Mouse (Mus musculus): Measurements from ENCODE around the gene Psmd8.
"Not testable (repeated sequence)": the region's sequence is repeated elsewhere in the genome, so short reads cannot be mapped to it uniquely, and the experiment has no call there.

Psmd8 gene

DNA sequence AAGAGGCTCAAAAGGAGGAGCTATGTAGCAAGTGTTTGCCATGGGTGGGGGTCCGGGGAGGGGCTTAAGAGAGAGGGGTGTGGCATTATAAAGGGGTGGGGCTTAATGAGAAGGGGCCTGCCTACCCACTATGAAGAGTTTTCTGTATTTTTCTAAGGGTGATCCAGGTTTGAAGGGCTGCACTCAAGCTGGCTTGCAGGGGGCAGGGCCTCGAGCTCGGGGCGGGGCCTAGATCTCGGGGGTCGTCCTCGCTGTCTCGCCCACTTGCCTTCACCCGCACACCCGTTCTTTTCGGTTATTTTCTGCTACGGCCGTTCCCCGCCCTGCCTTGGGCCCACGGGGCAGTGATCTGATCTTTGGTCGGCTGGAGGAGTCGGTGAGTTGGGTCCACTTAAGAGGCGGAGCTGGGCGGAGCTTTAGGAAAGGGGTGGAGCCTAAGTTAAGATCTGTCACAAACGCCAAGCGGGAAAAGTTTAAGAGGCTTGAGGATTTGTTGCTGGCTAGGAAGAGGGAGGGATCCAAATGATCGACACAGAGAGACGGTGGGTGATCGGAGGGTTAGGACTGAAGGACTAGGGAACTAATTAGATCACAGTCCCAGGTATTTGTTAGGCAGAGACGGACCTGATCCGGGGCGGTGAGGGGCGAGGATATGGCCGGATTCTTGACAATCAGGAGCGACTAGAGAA, 10.3 kb downstream of the Psmd8 start, which contains the start of the genes Ggn and Spred3:
Gene Ggn (plus strand): TSS at position 145 of the 689 bp plus-strand sequence.
Gene Spred3 (minus strand): TSS at position 346 of the 689 bp plus-strand sequence.
- DNase-seq = peak; percentile 48

DNA sequence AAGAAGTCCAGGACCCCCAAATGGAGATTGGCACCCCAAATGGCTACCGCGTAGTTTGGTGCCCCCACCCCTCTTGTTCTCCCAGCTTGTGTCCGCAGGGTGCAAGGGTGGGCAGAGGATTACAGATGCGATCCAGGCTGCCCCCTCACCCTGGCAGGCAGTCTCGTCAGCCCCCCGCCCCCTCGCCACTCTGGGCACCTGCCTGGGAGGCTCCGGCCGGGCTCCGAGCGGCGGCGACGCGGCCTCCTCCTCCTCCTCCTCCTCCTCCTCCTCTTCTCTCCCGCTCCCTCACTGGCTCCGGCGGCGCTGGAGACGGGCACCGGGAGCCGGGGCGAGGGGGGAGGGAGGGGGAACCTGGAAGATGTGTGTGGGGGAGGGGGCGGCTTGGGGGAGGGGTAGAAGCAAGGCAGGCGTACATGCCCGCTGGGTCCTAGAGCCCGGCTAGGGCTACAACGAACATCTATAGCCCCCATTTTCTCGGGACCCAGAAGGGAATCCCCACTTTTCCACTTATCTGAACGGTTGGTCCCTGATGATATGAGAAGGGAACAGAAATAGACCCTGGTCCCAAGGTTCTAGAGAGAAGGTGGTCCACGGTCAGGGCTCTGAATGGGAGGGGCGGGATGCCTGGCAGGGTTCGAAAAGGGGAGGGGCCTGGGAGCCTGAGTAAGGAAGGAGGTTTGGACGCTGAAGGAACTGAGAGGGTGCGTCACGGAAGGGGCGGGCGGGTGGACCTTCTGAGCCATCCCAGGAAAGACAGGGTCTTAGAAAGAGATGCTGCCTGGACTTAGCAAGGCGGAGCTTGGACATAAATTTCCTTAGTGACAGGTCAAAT, 11.1 kb downstream of the Psmd8 start:
- DNase-seq = peak; percentile 86

DNA sequence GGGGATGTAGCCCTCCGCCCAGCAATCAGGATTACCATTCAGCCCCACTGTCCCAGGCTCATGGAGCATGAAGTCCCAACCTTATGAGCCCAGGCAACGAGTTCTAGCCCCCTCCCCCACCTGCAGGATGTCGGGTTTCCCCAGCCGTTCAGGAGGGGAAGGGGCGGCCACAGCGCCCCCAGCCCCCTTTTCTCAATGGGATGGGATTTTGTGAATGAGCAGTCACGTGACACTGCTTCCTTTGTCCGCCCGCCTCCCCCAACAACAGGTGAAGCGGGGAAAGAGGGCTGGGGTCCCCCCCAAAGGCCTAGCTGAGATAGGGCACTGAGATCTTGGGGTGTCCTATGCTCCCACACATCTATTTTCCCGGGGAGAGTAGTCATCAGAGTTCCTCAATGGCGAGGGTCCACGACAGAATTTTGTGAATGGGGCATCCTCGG, 11.7 kb downstream of the Psmd8 start:
- DNase-seq = peak; percentile 45

DNA sequence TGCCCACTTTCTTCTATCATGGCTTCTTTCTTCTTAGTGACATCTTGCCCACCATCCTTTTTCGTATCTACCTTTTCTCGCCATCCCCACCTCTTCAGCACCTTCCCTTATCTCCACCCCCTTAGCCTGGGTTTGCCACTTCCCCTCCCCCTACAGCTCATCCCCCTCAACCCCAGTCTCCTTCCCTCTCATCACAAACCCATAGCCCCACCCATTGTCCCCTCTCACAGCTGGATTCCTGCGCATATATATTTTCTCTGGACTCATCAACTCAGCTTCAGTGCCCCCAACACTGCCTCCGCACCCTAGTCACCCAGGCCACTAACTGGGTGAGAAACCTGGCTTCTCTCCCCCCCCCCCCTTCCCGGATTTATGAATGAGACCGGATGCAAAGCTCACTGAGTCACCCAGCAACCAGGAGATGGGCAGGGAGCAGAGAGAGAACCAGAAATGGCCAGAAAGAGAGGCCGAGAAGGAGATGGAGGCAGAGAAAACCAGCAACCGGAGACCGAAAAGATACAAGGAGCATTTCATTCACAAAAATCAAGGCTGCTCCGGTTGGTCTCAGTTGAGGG, 12.3 kb downstream of the Psmd8 start:
- no peak for DNase-seq

GRCm38 (mm10) chr7:29167656-29168055, 12.8 kb downstream of the Psmd8 start:
- DNase-seq = no peak

DNA sequence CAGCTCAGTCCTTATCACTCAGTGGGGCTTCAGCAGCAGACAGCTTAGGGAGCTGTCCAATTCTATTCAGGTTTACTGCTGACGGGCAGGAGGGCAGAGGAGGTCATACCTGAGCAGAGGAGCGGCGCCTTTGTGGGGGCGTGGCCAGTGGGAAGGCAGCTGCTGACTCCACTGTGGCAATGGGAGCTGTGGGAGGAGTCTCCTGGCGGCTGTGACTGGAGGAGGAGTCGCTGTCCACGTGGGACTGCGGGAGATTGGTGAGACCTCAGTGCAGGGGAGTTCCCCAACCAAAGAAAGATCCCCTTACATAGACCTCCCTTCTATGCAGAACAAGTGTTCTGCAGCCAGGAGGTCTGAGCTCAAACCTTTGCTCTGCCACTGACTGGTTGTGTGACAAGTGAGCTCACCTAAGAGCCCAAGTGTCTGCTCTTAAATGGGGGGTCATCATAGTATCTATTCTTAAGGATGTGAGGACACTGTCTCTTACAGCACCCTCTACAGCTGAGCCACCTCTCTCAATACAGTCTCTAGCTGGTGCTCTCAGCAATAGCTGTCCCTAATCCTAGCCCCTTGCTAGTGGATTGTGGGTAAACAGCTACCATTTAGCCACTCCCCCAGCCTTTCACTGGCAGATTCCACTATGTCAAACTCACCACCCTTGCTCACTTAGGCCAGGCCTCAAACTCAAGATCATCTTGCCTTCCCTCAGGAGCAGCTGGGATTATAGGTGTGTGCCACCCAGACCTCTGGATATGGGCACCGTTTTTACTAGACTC, 17.6 kb downstream of the Psmd8 start:
- no peak for DNase-seq

DNA sequence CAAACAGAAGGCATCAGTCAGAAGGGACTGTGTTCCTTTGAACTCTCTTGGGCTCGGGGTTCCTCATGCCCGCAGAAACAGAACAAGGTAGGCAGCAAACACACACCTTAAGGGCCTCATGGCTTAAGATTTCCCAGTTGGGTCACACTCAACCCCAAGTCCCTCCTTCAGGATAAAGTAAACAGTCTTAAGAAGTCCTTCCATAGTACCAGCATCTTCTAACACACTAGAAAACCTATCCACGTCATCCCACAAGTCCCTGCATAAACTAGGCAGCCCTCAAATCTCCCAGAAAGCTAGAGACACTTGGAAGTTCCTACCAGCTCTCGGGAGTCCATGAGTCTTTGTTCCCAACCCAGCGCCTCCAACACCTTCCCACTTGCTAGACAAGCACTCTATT, 18.2 kb downstream of the Psmd8 start:
- no peak for DNase-seq

- DNase-seq = no peak
Observed at GRCm38 (mm10) chr7:29158264-29158663, 22.2 kb downstream of the Psmd8 start.

DNA sequence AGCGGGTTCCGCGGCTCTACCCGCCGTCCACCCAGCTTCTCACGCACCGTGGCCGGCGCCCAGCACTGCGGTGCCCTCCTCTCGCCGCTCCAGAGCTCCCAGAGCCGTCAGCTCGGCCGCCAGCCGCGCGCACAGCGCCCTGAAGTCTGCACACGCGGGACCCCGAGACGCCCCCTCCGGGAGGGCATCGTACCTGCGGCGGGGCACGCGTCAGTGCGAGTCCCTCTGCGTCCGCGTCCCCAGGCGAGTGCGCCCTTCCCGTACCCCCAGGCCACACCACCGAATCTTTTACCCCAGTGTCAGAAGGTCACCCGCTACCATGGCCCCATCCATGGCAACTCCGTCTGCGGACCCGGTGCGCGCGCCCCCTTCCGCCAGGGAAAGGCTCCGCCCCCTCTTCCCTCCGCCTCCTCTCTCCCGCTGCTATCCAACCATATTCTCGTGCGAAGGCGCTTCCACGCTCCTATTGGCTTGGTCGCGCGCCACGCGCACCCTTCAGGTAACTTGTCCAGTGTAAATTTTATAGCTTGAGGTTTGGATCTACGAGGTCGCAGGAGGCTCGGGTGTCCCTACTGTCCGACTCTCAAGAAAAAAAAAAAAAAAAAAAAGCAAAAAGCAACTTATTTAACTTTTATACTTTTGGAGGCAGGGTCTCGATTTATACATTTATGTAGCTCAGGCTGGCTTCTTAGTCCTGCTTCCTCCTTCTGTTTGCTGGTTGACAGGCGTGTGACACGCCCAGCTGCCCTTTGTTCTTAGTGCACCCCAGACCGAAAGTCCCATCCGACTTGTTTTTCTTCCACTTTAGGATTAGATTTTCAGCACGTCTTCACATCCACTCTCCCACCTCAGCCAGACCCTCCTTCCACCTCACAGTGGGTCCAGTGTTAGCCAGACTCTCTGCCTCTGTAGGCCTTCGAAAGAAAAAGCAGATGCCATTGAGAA, 24.4 kb downstream of the Psmd8 start, which contains the start of gene Fam98c:
Gene Fam98c (minus strand): TSS at position 397 of the 945 bp plus-strand sequence.
- DNase-seq = peak; percentile 86

DNA sequence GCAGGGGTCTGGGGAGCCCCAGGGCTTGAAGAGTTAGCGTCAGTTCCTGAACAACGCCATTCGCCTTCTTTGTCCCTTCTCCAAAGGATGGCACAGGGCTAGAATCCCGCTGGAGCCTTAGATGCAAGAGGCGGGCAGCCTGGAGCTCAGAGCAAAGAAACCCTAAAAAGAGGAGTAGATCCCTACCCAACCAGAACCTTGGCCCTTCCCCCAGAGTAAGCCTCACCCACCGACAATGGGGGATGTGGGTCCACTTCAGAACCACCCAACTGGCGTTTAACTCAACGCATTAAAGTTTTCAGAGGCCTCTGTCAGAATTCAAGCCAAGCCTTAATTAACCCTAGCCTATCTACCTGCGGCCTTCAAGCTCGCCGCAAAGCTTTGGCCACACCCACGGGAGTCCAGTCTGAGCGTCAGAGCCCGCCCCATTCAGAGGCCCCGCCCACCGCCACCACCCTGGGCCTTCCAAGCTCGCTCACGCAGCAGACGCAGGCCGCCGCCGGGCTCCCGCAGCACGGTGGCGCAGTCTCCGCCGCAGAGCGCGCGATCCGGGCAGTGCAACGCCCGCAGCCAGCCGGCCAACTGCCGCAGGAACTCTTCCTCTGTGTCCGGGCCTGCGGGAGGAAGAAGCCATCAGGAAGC, 25.2 kb downstream of the Psmd8 start:
- DNase-seq = peak; percentile 90

GRCm38 (mm10) chr7:29154018-29154720, 26.3 kb downstream of the Psmd8 start:
- no peak for DNase-seq

DNA sequence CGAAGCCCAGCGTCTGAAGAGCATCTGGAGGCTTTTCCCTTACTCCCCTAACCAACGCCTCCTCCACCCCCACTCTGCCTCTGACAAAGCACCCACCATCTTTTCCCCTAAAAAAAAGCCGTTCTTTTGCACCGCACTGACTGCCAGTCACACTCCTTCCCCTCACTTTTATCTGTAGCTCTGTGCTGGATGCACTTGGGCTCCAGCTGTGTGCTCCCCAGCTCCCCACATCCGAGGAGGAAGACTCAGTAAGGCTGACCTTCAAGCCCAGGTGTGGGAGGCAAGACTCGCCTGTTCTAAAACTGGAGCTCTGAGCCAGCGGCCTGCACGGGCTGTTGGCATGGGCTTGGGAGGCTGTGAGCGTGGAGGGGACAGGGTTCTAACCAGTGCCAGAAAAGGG, 29.0 kb downstream of the Psmd8 start:
- DNase-seq = no peak

GRCm38 (mm10) chr7:29148771-29149170, 31.7 kb downstream of the Psmd8 start:
- DNase-seq = no peak

DNA sequence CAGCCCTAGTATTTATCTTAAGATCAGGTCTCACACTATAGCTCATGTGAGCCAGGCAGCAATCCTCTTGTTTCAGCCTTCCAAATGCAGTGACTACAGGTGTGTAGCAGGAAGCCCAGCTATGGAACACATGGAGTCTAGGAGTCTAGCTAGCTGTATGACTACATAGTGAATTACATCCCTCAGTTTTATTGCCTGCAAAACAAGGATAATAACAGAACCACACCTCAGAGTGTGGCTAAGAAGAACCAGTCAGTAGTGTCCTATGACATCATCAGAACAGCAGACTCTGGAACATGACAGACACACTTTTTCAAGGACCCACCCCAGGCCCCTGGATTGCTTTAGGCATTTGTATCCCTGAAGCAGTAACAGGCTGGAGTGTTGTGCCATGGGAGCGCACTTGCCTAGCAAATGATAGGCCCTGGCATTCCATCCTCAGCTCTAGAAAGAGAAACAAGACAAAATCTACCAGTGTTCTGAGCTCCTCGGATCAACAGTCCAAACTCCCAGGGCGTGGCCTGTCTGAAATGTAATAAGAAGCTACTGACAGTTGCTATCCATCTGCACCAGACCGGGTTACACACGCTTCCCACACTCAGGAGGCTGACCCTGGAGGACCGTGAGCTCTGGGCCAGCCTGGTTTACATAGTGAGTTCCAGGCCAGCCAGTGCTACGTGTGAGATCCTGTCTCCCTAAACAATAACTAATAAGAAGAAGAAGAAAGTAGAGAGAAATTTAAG, 33.7 kb downstream of the Psmd8 start:
- DNase-seq = no peak

GRCm38 (mm10) chr7:29144006-29144405, 36.5 kb downstream of the Psmd8 start:
- DNase-seq = no peak

GRCm38 (mm10) chr7:29141416-29141815, 39.1 kb downstream of the Psmd8 start:
- DNase-seq = no peak

- not testable (repeated sequence) for DNase-seq
Observed at GRCm38 (mm10) chr7:29139237-29139636, 41.3 kb downstream of the Psmd8 start.

DNA sequence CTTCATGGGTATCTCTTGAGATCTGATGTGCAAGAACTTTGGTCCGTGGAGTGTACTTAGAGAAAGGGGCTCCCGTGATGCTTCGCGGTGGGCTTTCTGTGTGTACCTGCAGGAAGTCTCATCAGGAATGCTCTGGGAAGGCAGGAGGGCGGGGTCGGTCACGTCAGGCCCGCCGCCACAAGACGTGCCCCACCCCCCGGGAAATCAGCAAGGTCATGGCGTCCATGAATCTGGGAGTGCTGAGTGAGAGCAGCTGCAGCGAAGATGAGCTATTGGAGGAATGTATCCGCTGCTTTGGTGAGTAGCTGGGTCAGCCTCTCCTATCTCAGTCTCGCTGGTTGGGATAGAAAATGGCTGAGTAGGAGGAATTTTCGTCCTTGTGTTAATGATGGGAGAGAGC, 43.1 kb downstream of the Psmd8 start:
- DNase-seq = no peak

DNA sequence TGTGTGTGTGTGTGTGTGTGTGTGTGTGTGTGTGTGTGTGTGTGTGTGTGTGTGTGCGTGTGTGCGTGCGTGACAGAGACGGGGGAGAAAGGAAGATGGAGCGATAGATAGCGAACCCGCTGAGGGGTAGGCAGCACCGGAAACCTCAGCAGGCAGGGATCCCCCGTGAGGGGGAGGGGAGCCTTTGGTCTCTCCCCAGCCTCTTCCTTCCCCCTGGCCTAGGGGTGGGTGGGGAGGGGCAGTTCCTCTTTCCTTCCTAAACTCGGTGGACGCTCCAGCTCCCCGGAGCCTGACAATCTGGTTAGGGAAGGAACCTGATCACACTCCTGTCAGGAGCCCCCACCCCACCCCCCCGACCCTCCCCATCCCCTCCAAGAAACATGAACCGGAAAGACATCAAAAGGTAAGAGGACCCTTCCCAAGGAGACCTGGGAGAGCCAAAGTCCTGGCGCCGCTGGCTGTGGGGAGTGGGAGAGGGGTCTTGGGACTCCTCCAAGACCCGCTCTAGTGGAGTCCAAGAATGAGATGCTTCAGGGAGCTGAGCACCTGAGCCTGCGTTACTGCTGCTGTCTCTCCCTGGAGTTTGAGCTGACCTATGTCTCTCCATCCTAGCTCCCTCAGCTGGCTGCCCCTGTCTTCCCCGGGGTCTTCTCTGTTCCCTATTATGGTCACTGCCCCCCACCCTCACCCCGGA, 45.7 kb downstream of the Psmd8 start, which contains the start of gene Rasgrp4:
Gene Rasgrp4 (plus strand): TSS at position 159 of the 694 bp plus-strand sequence.
- no peak for DNase-seq

Data from right cerebral cortex, postnatal 25 days (tissue).